Mouse (Mus musculus): ENCODE data around the gene Dcpp1. TPM values are rescaled to one million over a fixed set of nuclear protein-coding genes. Genes with fewer than 3 reads are reported as not detected.

Dcpp1 gene
- polyA plus RNA-seq, 1 experiment from 2014 or later = not detected

GRCm38 (mm10) chr17:23853292-23853691 lies 27.4 kb upstream of the Dcpp1 start:
- DNase-seq (ENCODE audit: low spot score) = peak; percentile 65
- Histone ChIP-seq H3K27me3 (replicated peaks; ENCODE audit: control insufficient read depth, insufficient read depth, low read length) (no peaks in the 10 kb centered on the region), H3K9ac (ENCODE audit: low read length) (no peak overlapping the region), H3K9me3 (ENCODE audit: control insufficient read depth, low read length) (no peaks in the 10 kb centered on the region), H3K36me3 (ENCODE audit: control insufficient read depth, insufficient read depth, low read length) (no peaks in the 10 kb centered on the region), H3K27ac (ENCODE audit: low read depth) (no peak overlapping the region), H3K4me3 (ENCODE audit: low read depth, low read length) (no peak overlapping the region), H3K4me1 (replicated peaks; ENCODE audit: control insufficient read depth, insufficient read depth, low read length) (no peaks in the 10 kb centered on the region), H3K4me2 (ENCODE audit: low read length) (no peak overlapping the region)
- ATAC-seq (replicated peaks; ENCODE audit: low FRiP score, low TSS enrichment, low read depth) = 0 out of 2 replicates have a peak, but pooled peaks have one; percentile 21
- WGBS = 44% methylated on average over 5 of the region's 5 CpGs

- H3K9ac ChIP-seq (ENCODE audit: low read length) = no peak overlapping the region
- H3K4me3 ChIP-seq (ENCODE audit: low read depth, low read length) = no peak overlapping the region
- no peak for ATAC-seq (replicated peaks; ENCODE audit: low FRiP score, low TSS enrichment, low read depth)
- no peaks in the 10 kb centered on the region for H3K27me3 ChIP-seq (replicated peaks; ENCODE audit: control insufficient read depth, insufficient read depth, low read length)
- DNase-seq (ENCODE audit: low spot score) = no peak
- H3K36me3 ChIP-seq (ENCODE audit: control insufficient read depth, insufficient read depth, low read length) = no peaks in the 10 kb centered on the region
- H3K4me1 ChIP-seq (replicated peaks; ENCODE audit: control insufficient read depth, insufficient read depth, low read length) = no peaks in the 10 kb centered on the region
- H3K9me3 ChIP-seq (ENCODE audit: control insufficient read depth, low read length) = no peaks in the 10 kb centered on the region
- H3K27ac ChIP-seq (ENCODE audit: low read depth) = no peak overlapping the region
- 84% methylated on average over 10 of the region's 10 CpGs for WGBS
- no peak overlapping the region for H3K4me2 ChIP-seq (ENCODE audit: low read length)
These were observed 26.4 kb upstream of the Dcpp1 start for GRCm38 (mm10) chr17:23854229-23854765.

GRCm38 (mm10) chr17:23857193-23857592 lies 23.5 kb upstream of the Dcpp1 start:
- Histone ChIP-seq H3K36me3 (ENCODE audit: control insufficient read depth, insufficient read depth, low read length) (no peaks in the 10 kb centered on the region), H3K27ac (ENCODE audit: low read depth) (no peak overlapping the region), H3K27me3 (replicated peaks; ENCODE audit: control insufficient read depth, insufficient read depth, low read length) (no peaks in the 10 kb centered on the region), H3K9me3 (ENCODE audit: control insufficient read depth, low read length) (no peaks in the 10 kb centered on the region), H3K4me3 (ENCODE audit: low read depth, low read length) (no peak overlapping the region), H3K9ac (ENCODE audit: low read length) (no peak overlapping the region), H3K4me2 (ENCODE audit: low read length) (no peak overlapping the region), H3K4me1 (replicated peaks; ENCODE audit: control insufficient read depth, insufficient read depth, low read length) (no peaks in the 10 kb centered on the region)
- WGBS = 83% methylated on average over 6 of the region's 6 CpGs
- ATAC-seq (replicated peaks; ENCODE audit: low FRiP score, low TSS enrichment, low read depth) = no peak
- no peak for DNase-seq (ENCODE audit: low spot score)

DNA sequence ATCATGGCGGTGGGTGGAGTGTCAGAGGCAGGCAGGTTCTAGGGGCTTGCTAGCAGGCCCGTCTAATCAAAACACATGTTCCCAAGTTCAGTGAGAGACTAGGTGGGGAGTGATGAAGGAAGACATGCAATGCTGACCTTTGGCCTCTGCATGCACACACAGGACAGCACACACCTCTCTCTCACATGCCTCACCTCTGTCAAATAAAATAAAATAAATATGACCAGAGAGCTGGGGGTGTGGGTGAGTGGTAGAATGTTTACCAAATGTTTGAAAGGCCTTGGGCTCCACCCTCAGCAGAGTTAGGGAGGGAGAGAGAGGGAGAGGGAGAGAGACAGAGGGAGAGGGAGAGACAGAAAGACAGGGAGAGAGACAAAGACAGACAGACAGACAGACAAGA lies 22.8 kb upstream of the Dcpp1 start:
- Histone ChIP-seq H3K27ac (ENCODE audit: low read depth) (no peak overlapping the region), H3K4me3 (ENCODE audit: low read depth, low read length) (no peak overlapping the region), H3K27me3 (replicated peaks; ENCODE audit: control insufficient read depth, insufficient read depth, low read length) (no peaks in the 10 kb centered on the region), H3K36me3 (ENCODE audit: control insufficient read depth, insufficient read depth, low read length) (no peaks in the 10 kb centered on the region), H3K4me2 (ENCODE audit: low read length) (no peak overlapping the region), H3K9me3 (ENCODE audit: control insufficient read depth, low read length) (no peaks in the 10 kb centered on the region), H3K4me1 (replicated peaks; ENCODE audit: control insufficient read depth, insufficient read depth, low read length) (no peaks in the 10 kb centered on the region), H3K9ac (ENCODE audit: low read length) (no peak overlapping the region)
- WGBS = 54% methylated on average over 2 of the region's 2 CpGs
- DNase-seq (ENCODE audit: low spot score) (no peak), ATAC-seq (replicated peaks; ENCODE audit: low FRiP score, low TSS enrichment, low read depth) (0 out of 2 replicates have a peak, but pooled peaks have one; percentile 56)

GRCm38 (mm10) chr17:23862926-23863325 lies 17.8 kb upstream of the Dcpp1 start:
- WGBS = 77% methylated on average over 4 of the region's 4 CpGs
- H3K4me1 ChIP-seq (replicated peaks; ENCODE audit: control insufficient read depth, insufficient read depth, low read length) = no peaks in the 10 kb centered on the region
- H3K9ac ChIP-seq (ENCODE audit: low read length) = no peak overlapping the region
- no peak overlapping the region for H3K4me2 ChIP-seq (ENCODE audit: low read length)
- H3K36me3 ChIP-seq (ENCODE audit: control insufficient read depth, insufficient read depth, low read length) = no peaks in the 10 kb centered on the region
- H3K9me3 ChIP-seq (ENCODE audit: control insufficient read depth, low read length) = no peaks in the 10 kb centered on the region
- H3K27me3 ChIP-seq (replicated peaks; ENCODE audit: control insufficient read depth, insufficient read depth, low read length) = no peaks in the 10 kb centered on the region
- no peak overlapping the region for H3K27ac ChIP-seq (ENCODE audit: low read depth)
- ATAC-seq (replicated peaks; ENCODE audit: low FRiP score, low TSS enrichment, low read depth) = no peak
- H3K4me3 ChIP-seq (ENCODE audit: low read depth, low read length) = no peak overlapping the region
- no peak for DNase-seq (ENCODE audit: low spot score)

- 84% methylated on average over 15 of the region's 15 CpGs for WGBS
- no peak within 1 kb of the TSS for H3K4me2 ChIP-seq (ENCODE audit: low read length)
- H3K4me1 ChIP-seq (replicated peaks; ENCODE audit: control insufficient read depth, insufficient read depth, low read length) = 0 out of 2 replicates have a peak, but pooled peaks cover 4% of the 10 kb centered on the region
- no peak for DNase-seq (ENCODE audit: low spot score)
- no peaks in the 10 kb centered on the region for H3K9me3 ChIP-seq (ENCODE audit: control insufficient read depth, low read length)
- H3K36me3 ChIP-seq (ENCODE audit: control insufficient read depth, insufficient read depth, low read length) = no peaks in the 10 kb centered on the region
- H3K4me3 ChIP-seq (ENCODE audit: low read depth, low read length) = no peak within 1 kb of the TSS
- no peak for ATAC-seq (replicated peaks; ENCODE audit: low FRiP score, low TSS enrichment, low read depth)
- H3K27me3 ChIP-seq (replicated peaks; ENCODE audit: control insufficient read depth, insufficient read depth, low read length) = no peaks in the 10 kb centered on the region
- no peak within 1 kb of the TSS for H3K27ac ChIP-seq (ENCODE audit: low read depth)
- H3K9ac ChIP-seq (ENCODE audit: low read length) = no peak within 1 kb of the TSS
These were observed 12.9 kb upstream of the Dcpp1 start, which contains the start of gene Prss21 for GRCm38 (mm10) chr17:23867756-23868155. Gene Prss21, plus strand, starts transcription at chr17:23868056.

GRCm38 (mm10) chr17:23868513-23868912 lies 12.2 kb upstream of the Dcpp1 start:
- Histone ChIP-seq H3K9me3 (ENCODE audit: control insufficient read depth, low read length) (no peaks in the 10 kb centered on the region), H3K4me3 (ENCODE audit: low read depth, low read length) (no peak overlapping the region), H3K27ac (ENCODE audit: low read depth) (no peak overlapping the region), H3K36me3 (ENCODE audit: control insufficient read depth, insufficient read depth, low read length) (no peaks in the 10 kb centered on the region), H3K27me3 (replicated peaks; ENCODE audit: control insufficient read depth, insufficient read depth, low read length) (no peaks in the 10 kb centered on the region), H3K9ac (ENCODE audit: low read length) (no peak overlapping the region), H3K4me2 (ENCODE audit: low read length) (no peak overlapping the region), H3K4me1 (replicated peaks; ENCODE audit: control insufficient read depth, insufficient read depth, low read length) (0 out of 2 replicates have a peak, but pooled peaks cover 4% of the 10 kb centered on the region)
- 84% methylated on average over 11 of the region's 11 CpGs for WGBS
- ATAC-seq (replicated peaks; ENCODE audit: low FRiP score, low TSS enrichment, low read depth) (no peak), DNase-seq (ENCODE audit: low spot score) (no peak)

GRCm38 (mm10) chr17:23873884-23874856 lies 6.5 kb upstream of the Dcpp1 start:
- 42% methylated on average over 8 of the region's 8 CpGs for WGBS
- Histone ChIP-seq H3K9ac (ENCODE audit: low read length) (no peak overlapping the region), H3K4me2 (ENCODE audit: low read length) (no peak overlapping the region), H3K36me3 (ENCODE audit: control insufficient read depth, insufficient read depth, low read length) (no peaks in the 10 kb centered on the region), H3K27me3 (replicated peaks; ENCODE audit: control insufficient read depth, insufficient read depth, low read length) (no peaks in the 10 kb centered on the region), H3K4me3 (ENCODE audit: low read depth, low read length) (no peak overlapping the region), H3K27ac (ENCODE audit: low read depth) (no peak overlapping the region), H3K4me1 (replicated peaks; ENCODE audit: control insufficient read depth, insufficient read depth, low read length) (0 out of 2 replicates have a peak, but pooled peaks cover 4% of the 10 kb centered on the region), H3K9me3 (ENCODE audit: control insufficient read depth, low read length) (no peaks in the 10 kb centered on the region)
- ATAC-seq (replicated peaks; ENCODE audit: low FRiP score, low TSS enrichment, low read depth) (peak; percentile 41), DNase-seq (ENCODE audit: low spot score) (peak; percentile 75)

Data from intestine, embryonic 14.5 days (tissue).